Mouse (Mus musculus): ENCODE measurements around the gene Rnf212. TPM values are rescaled to one million over a fixed set of nuclear protein-coding genes. Genes with fewer than 3 reads are reported as not detected.

The Rnf212 gene
- total and polyA plus RNA-seq, 3 experiments: not detected

- Histone ChIP-seq H3K4me2 (ENCODE audit: insufficient read depth, low read depth, poor library complexity, severe bottlenecking) (no peak overlapping the region), H3K4me3 (replicated peaks in 1 of 3; ENCODE audit: low read depth in 2 of 3, low read length in 2 of 3, poor library complexity in 1 of 3) (no peak overlapping the region), H3K36me3 (replicated peaks in 1 of 2; ENCODE audit: control insufficient read depth in 1 of 2, insufficient read depth in 1 of 2, low read length in 1 of 2) (no peaks in the 10 kb centered on the region), H3K27me3 (replicated peaks) (peaks cover 1% of the 10 kb centered on the region), H3K27ac (ENCODE audit: insufficient read depth, low read depth) (no peak overlapping the region), H3K79me2 (replicated peaks; ENCODE audit: control insufficient read depth, extremely low read depth, insufficient read depth, poor library complexity, severe bottlenecking) (no peaks in the 10 kb centered on the region), H3K9me3 (replicated peaks; ENCODE audit: low read length) (no peaks in the 10 kb centered on the region), H3K4me1 (ENCODE audit: control insufficient read depth in 1 of 2, insufficient read depth in 2 of 2) (no peaks in the 10 kb centered on the region), H3K9ac (ENCODE audit: insufficient read depth, low read depth) (no peak overlapping the region)
- DNase-seq (ENCODE audit: extremely low read depth): peak; percentile 30
- in situ Hi-C loops (cut with MboI; ENCODE audit: low pct_ligation_motif_present, low pct_unique_long_range_greater_than_20kb, low sequenced_read_pairs): no loop called here
- TF ChIP-seq CTCF (conservative IDR thresholded peaks at IDR 0.05 in 1 of 2, IDR thresholded peaks at IDR 0.05 in 1 of 2; ENCODE audit: low read depth in 2 of 2, low read length in 2 of 2) (peak in 1 of 2 experiments; percentile 57; a peak in 2 of 4 replicates), SMC3 (IDR thresholded peaks at IDR 0.05; ENCODE audit: low read depth, low read length) (peak; percentile 24), KAT2A (IDR thresholded peaks at IDR 0.05; ENCODE audit: insufficient replicate concordance, low read length) (no peak)
- dilution Hi-C loops (cut with MboI; ENCODE audit: extremely low pct_ligation_motif_present, extremely low pct_unique_long_range_greater_than_20kb, low sequenced_read_pairs): no loop called here
These were observed 30.9 kb downstream of the Rnf212 start for GRCm38 (mm10) chr5:108743856-108744255.

- dilution Hi-C loops (cut with MboI; ENCODE audit: extremely low pct_ligation_motif_present, extremely low pct_unique_long_range_greater_than_20kb, low sequenced_read_pairs) (no loop called here), in situ Hi-C loops (cut with MboI; ENCODE audit: low pct_ligation_motif_present, low pct_unique_long_range_greater_than_20kb, low sequenced_read_pairs) (no loop called here)
- H3K36me3 ChIP-seq (replicated peaks in 1 of 2; ENCODE audit: control insufficient read depth in 1 of 2, insufficient read depth in 1 of 2, low read length in 1 of 2): no peaks in the 10 kb centered on the region
- no peak overlapping the region for H3K27ac ChIP-seq (ENCODE audit: insufficient read depth, low read depth)
- peaks cover 1% of the 10 kb centered on the region for H3K27me3 ChIP-seq (replicated peaks)
- DNase-seq (ENCODE audit: extremely low read depth): no peak
- no peak overlapping the region for H3K4me3 ChIP-seq (replicated peaks in 1 of 3; ENCODE audit: low read depth in 2 of 3, low read length in 2 of 3, poor library complexity in 1 of 3)
- no peaks in the 10 kb centered on the region for H3K4me1 ChIP-seq (ENCODE audit: control insufficient read depth in 1 of 2, insufficient read depth in 2 of 2)
- H3K4me2 ChIP-seq (ENCODE audit: insufficient read depth, low read depth, poor library complexity, severe bottlenecking): no peak overlapping the region
- no peaks in the 10 kb centered on the region for H3K79me2 ChIP-seq (replicated peaks; ENCODE audit: control insufficient read depth, extremely low read depth, insufficient read depth, poor library complexity, severe bottlenecking)
- no peak for TF ChIP-seq JUN (IDR thresholded peaks at IDR 0.05; ENCODE audit: insufficient read depth, low read depth, low read length)
- TF ChIP-seq EP300 (IDR thresholded peaks at IDR 0.05; ENCODE audit: low read length): no peak
- no peak for TF ChIP-seq ETS1 (conservative IDR thresholded peaks at IDR 0.05; ENCODE audit: low read depth, low read length)
- no peak for TF ChIP-seq ZNF384 (IDR thresholded peaks at IDR 0.05; ENCODE audit: low read depth, low read length)
- TF ChIP-seq USF1 (IDR thresholded peaks at IDR 0.05; ENCODE audit: low read depth, low read length): no peak
- TF ChIP-seq MAX (IDR thresholded peaks at IDR 0.05; ENCODE audit: low read length): no peak
- no peak for TF ChIP-seq USF2 (conservative IDR thresholded peaks at IDR 0.05; ENCODE audit: low read depth, low read length)
- no peak for TF ChIP-seq RAD21 (IDR thresholded peaks at IDR 0.05; ENCODE audit: low read depth, low read length)
- H3K9ac ChIP-seq (ENCODE audit: insufficient read depth, low read depth): no peak overlapping the region
- H3K9me3 ChIP-seq (replicated peaks; ENCODE audit: low read length): no peaks in the 10 kb centered on the region
These were observed 32.2 kb downstream of the Rnf212 start for GRCm38 (mm10) chr5:108742596-108742995.

GRCm38 (mm10) chr5:108741844-108742243 lies 32.9 kb downstream of the Rnf212 start:
- dilution Hi-C loops (cut with MboI; ENCODE audit: extremely low pct_ligation_motif_present, extremely low pct_unique_long_range_greater_than_20kb, low sequenced_read_pairs): no loop called here

More at GRCm38 (mm10) chr5:108741844-108742243, 32.9 kb downstream of the Rnf212 start:
- TF ChIP-seq PAX5 (IDR thresholded peaks at IDR 0.05; ENCODE audit: low read length): no peak
- TF ChIP-seq MAFK (IDR thresholded peaks at IDR 0.05; ENCODE audit: insufficient replicate concordance, low read length): no peak
- no peak for TF ChIP-seq USF1 (IDR thresholded peaks at IDR 0.05; ENCODE audit: low read depth, low read length)
- no peak for TF ChIP-seq BHLHE40 (IDR thresholded peaks at IDR 0.05; ENCODE audit: low read depth, low read length)
- TF ChIP-seq CHD2 (IDR thresholded peaks at IDR 0.05; ENCODE audit: low read length): no peak
- TF ChIP-seq JUND (conservative IDR thresholded peaks at IDR 0.05; ENCODE audit: low read depth, low read length): no peak
- TF ChIP-seq MEF2A (IDR thresholded peaks at IDR 0.05; ENCODE audit: borderline replicate concordance, low read depth, low read length): no peak
- TF ChIP-seq POLR2A (IDR thresholded peaks at IDR 0.05; ENCODE audit: low read depth, low read length): no peak
- no peak for TF ChIP-seq IRF4 (IDR thresholded peaks at IDR 0.05; ENCODE audit: low read depth, low read length)
- no peak for TF ChIP-seq NRF1 (IDR thresholded peaks at IDR 0.05; ENCODE audit: low read depth, low read length)
- no peak for TF ChIP-seq RCOR1 (conservative IDR thresholded peaks at IDR 0.05; ENCODE audit: low read depth, low read length)
- TF ChIP-seq EP300 (IDR thresholded peaks at IDR 0.05; ENCODE audit: low read length): no peak
- Histone ChIP-seq H3K79me2 (replicated peaks; ENCODE audit: control insufficient read depth, extremely low read depth, insufficient read depth, poor library complexity, severe bottlenecking) (no peaks in the 10 kb centered on the region), H3K27me3 (replicated peaks) (peaks cover 1% of the 10 kb centered on the region), H3K9me3 (replicated peaks; ENCODE audit: low read length) (no peaks in the 10 kb centered on the region), H3K4me2 (ENCODE audit: insufficient read depth, low read depth, poor library complexity, severe bottlenecking) (no peak overlapping the region), H3K27ac (ENCODE audit: insufficient read depth, low read depth) (no peak overlapping the region), H3K4me1 (ENCODE audit: control insufficient read depth in 1 of 2, insufficient read depth in 2 of 2) (no peaks in the 10 kb centered on the region), H3K4me3 (replicated peaks in 1 of 3; ENCODE audit: low read depth in 2 of 3, low read length in 2 of 3, poor library complexity in 1 of 3) (no peak overlapping the region), H3K36me3 (replicated peaks in 1 of 2; ENCODE audit: control insufficient read depth in 1 of 2, insufficient read depth in 1 of 2, low read length in 1 of 2) (no peaks in the 10 kb centered on the region), H3K9ac (ENCODE audit: insufficient read depth, low read depth) (no peak overlapping the region)
- DNase-seq (ENCODE audit: extremely low read depth): no peak
- in situ Hi-C loops (cut with MboI; ENCODE audit: low pct_ligation_motif_present, low pct_unique_long_range_greater_than_20kb, low sequenced_read_pairs): no loop called here

Data from CH12.LX (cell line).